Mouse (Mus musculus) MEL (cell line): ENCODE results near the gene Nwd2. TPM values are rescaled to one million over a fixed set of nuclear protein-coding genes. Genes with fewer than 3 reads are reported as not detected.

Experiments used
- DNase-seq: peaks from one replicate; pipeline ENCODE4 v3.0.0; 2011; ENCODE audit warnings: low read depth, low spot score
- H3K27ac ChIP-seq: 2 replicates; pipeline ENCODE4 v1.5.1; 2012; ENCODE audit warnings: low read depth, mild to moderate bottlenecking, control low read depth, low read length, moderate library complexity; ENCODE audit not compliant: control insufficient read depth
- H3K27me3 ChIP-seq, 2 experiments: fragments of 150-350 bp in 1 of 2; sonication (generic) in 1 of 2; 2 replicates each; pipeline ENCODE4 v1.6.1; 2012; ENCODE audit warnings: low read length in 2 of 2, mild to moderate bottlenecking in 2 of 2, improper control_type of control experiment in 1 of 2, moderate library complexity in 1 of 2; ENCODE audit not compliant: insufficient read depth in 2 of 2, control insufficient read depth in 1 of 2
- H3K36me3 ChIP-seq, 2 experiments: 2 replicates each; pipeline ENCODE4 v1.6.1; 2012 to 2014; ENCODE audit warnings: low read length in 2 of 2, improper control_type of control experiment in 1 of 2, inconsistent platforms in 1 of 2, mild to moderate bottlenecking in 1 of 2; ENCODE audit not compliant: insufficient read depth in 2 of 2, control insufficient read depth in 1 of 2
- H3K4me1 ChIP-seq, 2 experiments: fragments of 150-350 bp in 1 of 2; sonication (generic) in 1 of 2; 2 replicates each; pipeline ENCODE4 v1.6.1; 2012; ENCODE audit warnings: low read length in 2 of 2, improper control_type of control experiment in 1 of 2, mild to moderate bottlenecking in 1 of 2; ENCODE audit not compliant: insufficient read depth in 2 of 2, control insufficient read depth in 1 of 2
- H3K4me3 ChIP-seq, 2 experiments: fragments of 150-350 bp in 1 of 2; sonication (generic) in 1 of 2; 2 replicates each; pipeline ENCODE4 v1.5.1; 2012; ENCODE audit warnings: low read depth in 2 of 2, low read length in 2 of 2, mild to moderate bottlenecking in 2 of 2, moderate library complexity in 2 of 2, control low read depth in 1 of 2, improper control_type of control experiment in 1 of 2; ENCODE audit not compliant: control insufficient read depth in 1 of 2, insufficient read depth in 1 of 2
- H3K79me2 ChIP-seq: 2 replicates; pipeline ENCODE4 v1.6.1; 2012; ENCODE audit warnings: mild to moderate bottlenecking, low read length, moderate library complexity; ENCODE audit not compliant: control insufficient read depth, poor library complexity, insufficient read depth
- H3K9ac ChIP-seq: 2 replicates; pipeline ENCODE4 v1.6.1; 2012; ENCODE audit warnings: low read depth, mild to moderate bottlenecking, control low read depth, low read length, moderate library complexity; ENCODE audit not compliant: control insufficient read depth, poor library complexity, severe bottlenecking
- H3K9me3 ChIP-seq: fragments of 150-350 bp; sonication (generic); replicated peaks from 2 replicates; pipeline ENCODE4 v1.6.1; 2012; ENCODE audit warnings: mild to moderate bottlenecking, low read length, improper control_type of control experiment, moderate library complexity; ENCODE audit not compliant: insufficient read depth
- BHLHE40 ChIP-seq: IDR thresholded peaks from 2 replicates; pipeline ENCODE4 v1.6.1; 2012; ENCODE audit warnings: low read depth, mild to moderate bottlenecking, inconsistent platforms, low read length, improper control_type of control experiment, borderline replicate concordance
- ETS1 ChIP-seq: IDR thresholded peaks from 2 replicates; pipeline ENCODE4 v1.6.1; 2012; ENCODE audit warnings: low read depth, mild to moderate bottlenecking, inconsistent platforms, low read length, improper control_type of control experiment, moderate library complexity
- HCFC1 ChIP-seq: IDR thresholded peaks from 2 replicates; pipeline ENCODE4 v1.6.1; 2012; ENCODE audit warnings: low read depth, mild to moderate bottlenecking, inconsistent platforms, low read length, improper control_type of control experiment, moderate library complexity
- JUND ChIP-seq: IDR thresholded peaks from 2 replicates; pipeline ENCODE4 v1.6.1; 2011; ENCODE audit warnings: low read depth, mild to moderate bottlenecking, improper control_type of control experiment, low read length
- MAFK ChIP-seq: IDR thresholded peaks from 2 replicates; pipeline ENCODE4 v1.6.1; 2011; ENCODE audit warnings: low read depth, mild to moderate bottlenecking, low read length, improper control_type of control experiment, borderline replicate concordance
- MAZ ChIP-seq: IDR thresholded peaks from 2 replicates; pipeline ENCODE4 v1.6.1; 2012; ENCODE audit warnings: low read depth, mild to moderate bottlenecking, inconsistent platforms, low read length, improper control_type of control experiment
- MEF2A ChIP-seq: IDR thresholded peaks from 2 replicates; pipeline ENCODE4 v1.6.1; 2014; ENCODE audit warnings: low read depth, mild to moderate bottlenecking, inconsistent platforms, low read length, improper control_type of control experiment; ENCODE audit not compliant: poor library complexity, insufficient replicate concordance, severe bottlenecking; ENCODE audit errors: extremely low read depth
- MYB ChIP-seq: IDR thresholded peaks from 2 replicates; pipeline ENCODE4 v1.6.1; 2011; ENCODE audit warnings: mild to moderate bottlenecking, low read depth, low read length, improper control_type of control experiment
- NELFE ChIP-seq: IDR thresholded peaks from 2 replicates; pipeline ENCODE4 v1.6.1; 2011; ENCODE audit warnings: low read depth, low read length, improper control_type of control experiment
- POLR2A ChIP-seq, 2 experiments: IDR thresholded peaks; 2 replicates each; pipeline ENCODE4 v1.6.1; 2011 to 2012; ENCODE audit warnings: low read length in 2 of 2, mild to moderate bottlenecking in 2 of 2, control low read depth in 1 of 2, improper control_type of control experiment in 1 of 2, low read depth in 1 of 2, moderate library complexity in 1 of 2; ENCODE audit not compliant: control insufficient read depth in 1 of 2, insufficient read depth in 1 of 2, poor library complexity in 1 of 2
- POLR2AphosphoS5 ChIP-seq: IDR thresholded peaks from 2 replicates; pipeline ENCODE4 v1.6.1; 2012; ENCODE audit warnings: low read depth, borderline replicate concordance, mild to moderate bottlenecking, inconsistent platforms, low read length, moderate library complexity, mixed read lengths
- RCOR1 ChIP-seq: IDR thresholded peaks from 2 replicates; pipeline ENCODE4 v1.6.1; 2012; ENCODE audit warnings: low read depth, mild to moderate bottlenecking, inconsistent platforms, low read length, improper control_type of control experiment
- SIN3A ChIP-seq: IDR thresholded peaks from 2 replicates; pipeline ENCODE4 v1.6.1; 2012; ENCODE audit warnings: low read length, improper control_type of control experiment, inconsistent platforms
- SMC3 ChIP-seq: IDR thresholded peaks from 2 replicates; pipeline ENCODE4 v1.6.1; 2011; ENCODE audit warnings: low read depth, low read length, improper control_type of control experiment
- TAL1 ChIP-seq: IDR thresholded peaks from 2 replicates; pipeline ENCODE4 v1.6.1; 2012; ENCODE audit warnings: mild to moderate bottlenecking, inconsistent platforms, low read length, moderate library complexity, mixed read lengths
- TCF12 ChIP-seq: IDR thresholded peaks from 2 replicates; pipeline ENCODE4 v1.6.1; 2014; ENCODE audit warnings: low read depth, mild to moderate bottlenecking, inconsistent platforms, low read length, improper control_type of control experiment, moderate library complexity
- UBTF ChIP-seq: IDR thresholded peaks from 2 replicates; pipeline ENCODE4 v1.6.1; 2012; ENCODE audit warnings: low read depth, mild to moderate bottlenecking, inconsistent platforms, low read length, improper control_type of control experiment, moderate library complexity, borderline replicate concordance; ENCODE audit not compliant: insufficient read depth
- USF1 ChIP-seq: IDR thresholded peaks from 2 replicates; pipeline ENCODE4 v1.6.1; 2014; ENCODE audit warnings: low read depth, mild to moderate bottlenecking, inconsistent platforms, low read length, improper control_type of control experiment, moderate library complexity
- ZKSCAN1 ChIP-seq: IDR thresholded peaks from 2 replicates; pipeline ENCODE4 v1.6.1; 2012; ENCODE audit warnings: low read depth, mild to moderate bottlenecking, inconsistent platforms, low read length, improper control_type of control experiment, moderate library complexity
- polyA plus RNA-seq, 2 experiments: library from polyadenylated mRNA; stranded (reverse) in 1 of 2; unstranded in 1 of 2; fragments of >175 nt in 1 of 2; fragments of >200 nt in 1 of 2; gene quantifications; 2 replicates each; pipeline versions ENCODE4 v1.2.1 to v1.2.4; 2012; ENCODE audit warnings: low replicate concordance in 2 of 2, low read depth in 1 of 2; ENCODE audit not compliant: insufficient read length in 2 of 2, insufficient read depth in 1 of 2, missing spikeins in 1 of 2
- total RNA-seq: library from RNA; depleted of rRNA; stranded (reverse); fragments of 300-350 nt; gene quantifications from 2 replicates; pipeline ENCODE4 v1.2.3, GENCODE M21; 2012

Nwd2 gene
- total and polyA plus RNA-seq, 3 experiments = not detected

- Histone ChIP-seq H3K36me3 (no peaks in the 10 kb centered on the region), H3K27me3 (no peaks in the 10 kb centered on the region), H3K9ac (no peak overlapping the region), H3K4me1 (peaks cover 0 to 5% of the 10 kb centered on the region in 2 experiments; a peak in 2 of 4 replicates), H3K4me3 (no peak overlapping the region), H3K9me3 (no peaks in the 10 kb centered on the region), H3K79me2 (no peaks in the 10 kb centered on the region), H3K27ac (0 out of 2 replicates have a peak overlapping the region, but pooled peaks have one; percentile 5)
- DNase-seq = peak; percentile 26
- TF ChIP-seq TCF12 = 0 out of 2 replicates have a peak, but pooled peaks have one; percentile 27
- TF ChIP-seq ETS1 = 0 out of 2 replicates have a peak, but pooled peaks have one; percentile 20
- no peak for TF ChIP-seq SMC3
These were observed 173.0 kb downstream of the Nwd2 start for GRCm38 (mm10) chr5:63821860-63822259.

- Histone ChIP-seq H3K79me2 (no peaks in the 10 kb centered on the region), H3K36me3 (no peaks in the 10 kb centered on the region), H3K27ac (no peak overlapping the region), H3K4me3 (no peak overlapping the region), H3K27me3 (no peaks in the 10 kb centered on the region), H3K9me3 (no peaks in the 10 kb centered on the region), H3K4me1 (peaks cover 0 to 5% of the 10 kb centered on the region in 2 experiments; a peak in 2 of 4 replicates), H3K9ac (no peak overlapping the region)
- no peak for TF ChIP-seq HCFC1
- TF ChIP-seq MEF2A = no peak
- no peak for TF ChIP-seq TAL1
- no peak for TF ChIP-seq RCOR1
- no peak for TF ChIP-seq JUND
- TF ChIP-seq MAZ = no peak
- TF ChIP-seq MAFK = no peak
- no peak for TF ChIP-seq ZKSCAN1
- no peak for TF ChIP-seq POLR2A (IDR thresholded peaks at IDR 0.05; ENCODE audit: control insufficient read depth in 1 of 2, insufficient read depth in 1 of 2, low read depth in 1 of 2, low read length in 2 of 2, poor library complexity in 1 of 2)
- TF ChIP-seq POLR2AphosphoS5 = no peak
- no peak for TF ChIP-seq UBTF
- TF ChIP-seq BHLHE40 = no peak
- TF ChIP-seq SIN3A = no peak
- TF ChIP-seq MYB = no peak
- no peak for TF ChIP-seq USF1
- no peak for TF ChIP-seq NELFE
- no peak for DNase-seq
These were observed 174.7 kb downstream of the Nwd2 start for GRCm38 (mm10) chr5:63823362-63824332.
